Mouse (Mus musculus): ENCODE results near the gene Oas1g. TPM values are rescaled to one million over a fixed set of nuclear protein-coding genes. Genes with fewer than 3 reads are reported as not detected.

The Oas1g gene
- total RNA-seq (2023), result not detected

GRCm38 (mm10) chr5:120887413-120887812 lies at the start of gene Oas1g:
TSS of gene Oas1g (minus strand) at chr5:120887613.

GRCm38 (mm10) chr5:120914204-120914603 lies 26.8 kb upstream of the Oas1g start, which contains the start of gene Oas1d:
TSS of gene Oas1d (plus strand) at chr5:120914536.

GRCm38 (mm10) chr5:120906791-120907733 lies 19.6 kb upstream of the Oas1g start, which contains the start of gene Oas1a:
TSS of gene Oas1a (minus strand) at chr5:120907521.

GRCm38 (mm10) chr5:120861121-120861520 lies 26.3 kb downstream of the Oas1g start, which contains the start of gene Oas1h:
TSS of gene Oas1h (plus strand) at chr5:120861421.

GRCm38 (mm10) chr5:120847067-120847466 lies 40.3 kb downstream of the Oas1g start, which contains the start of gene Oas1f:
TSS of gene Oas1f (plus strand) at chr5:120847367.

Other genes starting within 250 kb of the Oas1g start
- 18.0 TPM for gene Rasal1, start 238.8 kb downstream of the Oas1g start, total RNA-seq (2023)
- 280 TPM for gene Dtx1, start 175.7 kb downstream of the Oas1g start, total RNA-seq (2023)
- gene Oas2, start 137.8 kb downstream of the Oas1g start, total RNA-seq (2023), result 4.1 TPM
- 13.6 TPM for gene Oas3, start 110.0 kb downstream of the Oas1g start, total RNA-seq (2023)
- gene Oas1e, start 92.1 kb downstream of the Oas1g start, total RNA-seq (2023), result 1.2 TPM
- gene Oas1c, start 75.1 kb downstream of the Oas1g start, total RNA-seq (2023), result 16.8 TPM
- gene Oas1f, start 40.2 kb downstream of the Oas1g start, total RNA-seq (2023), result not detected
- not detected for gene Oas1h, start 26.2 kb downstream of the Oas1g start, total RNA-seq (2023)
- gene Oas1a, start 19.9 kb upstream of the Oas1g start, total RNA-seq (2023), result 2.2 TPM
- not detected for gene Oas1d, start 26.9 kb upstream of the Oas1g start, total RNA-seq (2023)
- not detected for gene Rph3a, start 122.5 kb upstream of the Oas1g start, total RNA-seq (2023)